Mouse (Mus musculus) spleen, adult 2 months (tissue): Measurements from ENCODE around the gene Sema4b.

Source experiments
- CTCF ChIP-seq: fragments of 200-500 bp; IDR thresholded peaks from 2 replicates; pipeline ENCODE4 v1.5.1; 2011; ENCODE audit warnings: mild to moderate bottlenecking, inconsistent platforms; ENCODE audit not compliant: insufficient read depth, insufficient read length, insufficient replicate concordance; ENCODE audit errors: extremely low read depth
- POLR2A ChIP-seq: fragments of 200-500 bp; IDR thresholded peaks from 2 replicates; pipeline ENCODE4 v1.6.1; 2011; ENCODE audit warnings: low read depth, low read length, inconsistent platforms

DNA sequence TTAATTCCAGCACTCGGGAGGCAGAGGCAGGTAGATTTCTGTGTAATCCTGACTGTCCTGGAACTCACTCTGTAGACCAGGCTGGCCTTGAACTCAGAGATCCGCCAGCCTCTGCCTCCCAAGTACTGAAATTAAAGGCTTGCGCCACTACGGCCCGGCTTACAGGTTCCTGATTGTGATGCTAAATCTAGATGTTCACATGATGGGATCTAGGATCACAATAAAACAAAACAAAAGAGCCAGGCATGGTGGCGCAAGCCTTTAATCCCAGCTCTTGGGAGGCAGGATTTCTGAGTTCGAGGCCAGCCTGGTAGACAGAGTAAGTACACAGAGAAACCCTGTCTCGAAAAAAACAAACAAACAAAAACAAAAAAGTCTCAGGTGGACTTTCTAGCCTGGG, 33.9 kb upstream of the Sema4b start:
- TF ChIP-seq POLR2A (no peak), CTCF (no peak)
